In genomic region chr6:99065569-99066353, GRCm38 (mm10) we compare ENCODE assay signal across 8 mouse cellular contexts.
DNase-seq lines count a peak whose midpoint lies in the region; TF ChIP-seq lines count a peak whose summit lies in the region.

No protein-coding gene starts in this region.

- TF ChIP-seq CTCF in lung, adult 2 months (IDR thresholded peaks at IDR 0.05; ENCODE audit: insufficient read depth, low read length): no peak

- intact Hi-C loops in heart, postnatal 36 days (cut with DNase I): no loop called here

- peaks cover 19% of the 10 kb centered on the region for H3K4me1 ChIP-seq in lung, adult 2 months (ENCODE audit: control insufficient read depth, insufficient read depth, low read length)

- TF ChIP-seq POLR2A in lung, adult 2 months (IDR thresholded peaks at IDR 0.05; ENCODE audit: borderline replicate concordance, extremely low read depth, low read depth, low read length): no peak

- 34% methylated on average over 9 of the region's 9 CpGs for WGBS in lung, adult 2 months

- H3K4me3 ChIP-seq in lung, adult 2 months (replicated peaks; ENCODE audit: extremely low read depth, low read depth, low read length): no peak overlapping the region

- peak; percentile 40 to 61 for DNase-seq in lung, adult 18-20 months
- DNase-seq in lung, adult 2 months: no peak
- DNase-seq in gastrocnemius, adult 18-20 months (ENCODE audit: low spot score): peak; percentile 25
- DNase-seq in heart, postnatal 36 days: peak; percentile 50 to 59
- peak; percentile 39 for DNase-seq in lung, postnatal 25 days (ENCODE audit: low spot score)
- DNase-seq in cerebellum, postnatal 4 days (ENCODE audit: low spot score in 2 of 2): no peak
- DNase-seq in cerebellum, adult 11 months: no peak
- no peak for DNase-seq in T-cell, adult 2 months (ENCODE audit: low spot score)

Comparison
In these comparisons a context has a peak if more than half of its experiments do, and no peak if none do; other contexts are left out.
1. DNase-seq: peak in lung, adult 18-20 months (2 of 2), gastrocnemius, adult 18-20 months (single experiment), heart, postnatal 36 days (2 of 2) and lung, postnatal 25 days (single experiment); none in lung, adult 2 months (single experiment), cerebellum, postnatal 4 days (0 of 2), cerebellum, adult 11 months (single experiment) and T-cell, adult 2 months (single experiment).